Mouse (Mus musculus) C2C12 (cell line): ENCODE measurements around the gene BC030499.

Experiments
- CTCF ChIP-seq: IDR thresholded peaks from one replicate; pipeline ENCODE4 v1.5.1; 2011; ENCODE audit not compliant: control insufficient read depth, insufficient read depth, insufficient read length
- MAX ChIP-seq: IDR thresholded peaks from one replicate; pipeline ENCODE4 v1.6.1; 2011; ENCODE audit warnings: mild to moderate bottlenecking, control low read depth
- MYOG ChIP-seq: IDR thresholded peaks from one replicate; pipeline ENCODE4 v1.6.1; 2011; ENCODE audit not compliant: control insufficient read depth, insufficient read length; ENCODE audit errors: extremely low read depth

DNA sequence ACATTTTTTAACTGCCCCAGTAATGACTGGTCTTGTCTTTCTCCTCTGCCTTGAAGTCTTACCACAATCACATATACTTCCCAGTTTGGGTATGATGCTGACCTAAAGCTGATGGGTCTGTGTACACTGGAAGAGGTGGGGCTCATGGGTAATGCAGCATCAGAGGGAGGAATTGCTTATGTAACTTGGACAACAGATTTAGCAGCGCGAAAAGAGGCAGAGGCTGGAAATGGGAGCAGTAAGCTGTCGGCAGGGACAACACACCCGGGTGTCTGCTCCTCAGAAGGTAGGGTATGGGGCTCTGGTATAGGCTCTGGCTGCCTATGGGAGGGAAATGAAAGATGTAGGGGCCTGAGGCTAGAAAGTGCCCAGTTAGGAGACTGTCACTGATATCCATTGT, at the start of gene BC030499:
- TF ChIP-seq MAX (no peak), MYOG (no peak), CTCF (no peak)
